Mouse (Mus musculus) urinary bladder, postnatal 14 days (tissue): ENCODE results near the gene Dhh.

ENCODE experiments used
- DNase-seq: peaks from one replicate; pipeline ENCODE4 v3.0.0; 2021; ENCODE audit warnings: low spot score

Dhh gene

GRCm38 (mm10) chr15:98851229-98851818 is 47.0 kb downstream of the Dhh start:
- DNase-seq = no peak

DNA sequence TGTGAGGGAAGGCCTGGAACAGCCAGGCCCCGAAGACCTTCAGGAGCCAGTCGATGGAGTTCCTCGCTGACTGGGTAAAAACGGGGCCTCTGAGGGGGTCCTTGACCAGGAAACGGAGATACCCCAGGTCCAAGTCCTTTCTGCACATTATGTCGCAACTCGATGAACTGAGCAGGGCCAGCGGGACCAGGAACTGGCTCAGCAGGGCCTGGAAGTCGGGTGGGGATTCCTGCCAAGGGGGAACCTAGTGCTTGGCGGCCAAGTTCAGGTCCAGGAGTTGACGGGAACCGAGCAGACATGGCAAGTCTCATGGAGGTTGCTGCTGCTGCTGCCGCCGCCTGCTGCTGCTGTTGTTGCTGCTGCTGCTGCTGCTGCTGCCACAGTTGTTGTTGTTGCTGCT is 47.7 kb downstream of the Dhh start:
- no peak for DNase-seq

- no peak for DNase-seq
Measured at GRCm38 (mm10) chr15:98849956-98850600, 48.3 kb downstream of the Dhh start.

DNA sequence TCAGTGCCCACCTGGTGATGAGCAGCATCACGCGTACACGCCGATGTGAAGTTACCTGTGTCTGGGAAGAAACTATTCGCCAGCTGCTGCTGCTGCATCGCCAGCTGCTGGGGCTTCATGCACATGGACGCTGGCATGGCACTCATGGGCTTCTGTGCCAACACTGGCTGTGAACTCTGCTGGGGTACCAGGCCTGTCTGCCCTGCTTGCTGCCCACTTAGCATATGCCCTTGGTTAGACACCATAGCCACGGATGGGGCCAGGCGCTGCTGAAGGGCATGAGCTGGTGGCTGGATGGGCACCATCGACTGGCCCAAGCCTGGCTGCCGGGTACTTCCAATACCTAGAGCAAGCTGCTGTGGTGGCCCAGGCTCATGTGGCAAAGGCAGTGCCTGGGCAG is 49.2 kb downstream of the Dhh start:
- no peak for DNase-seq

DNA sequence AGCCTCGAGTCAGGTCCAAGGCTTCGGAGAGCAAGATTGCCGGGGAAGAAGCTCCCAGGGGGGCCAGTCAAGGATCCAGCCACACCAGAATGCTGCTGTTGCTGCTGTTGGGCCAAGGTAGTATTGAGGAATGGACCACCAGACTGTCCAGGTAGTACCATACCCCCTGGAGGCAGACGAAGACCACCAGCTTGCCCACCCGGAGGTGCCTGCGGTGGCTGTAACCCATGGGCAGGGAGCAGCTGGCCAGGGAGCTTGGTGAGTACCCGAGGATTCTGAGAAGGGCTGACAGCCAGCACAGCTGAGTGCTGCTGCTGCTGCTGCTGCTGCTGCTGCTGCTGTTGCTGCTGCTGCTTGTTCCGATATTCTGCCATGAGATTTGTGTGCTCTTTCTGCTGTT is 52.2 kb downstream of the Dhh start:
- DNase-seq = no peak

DNA sequence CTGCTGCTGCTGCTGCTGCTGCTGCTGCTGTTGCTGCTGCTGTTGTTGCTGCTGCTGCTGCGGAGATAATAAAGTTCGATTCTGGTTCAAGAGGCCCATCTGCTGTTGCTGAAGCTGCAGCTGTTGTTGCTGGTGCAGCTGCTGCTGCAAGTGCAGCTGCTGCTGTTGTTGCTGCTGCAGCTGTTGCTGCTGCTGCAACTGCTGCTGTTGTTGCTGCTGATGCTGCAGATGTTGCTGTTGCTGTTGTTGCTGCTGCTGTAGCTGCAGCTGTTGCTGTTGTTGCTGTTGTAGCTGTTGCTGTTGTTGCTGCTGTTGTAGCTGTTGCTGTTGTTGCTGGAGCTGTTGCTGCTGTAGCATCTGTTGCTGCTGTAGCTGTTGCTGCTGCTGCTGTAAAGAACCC is 53.2 kb downstream of the Dhh start:
- no peak for DNase-seq

- DNase-seq = no peak
Measured at GRCm38 (mm10) chr15:98843595-98844223, 54.6 kb downstream of the Dhh start.
